Mouse (Mus musculus): ENCODE results near the gene Mbtd1.

Gene Mbtd1

DNA sequence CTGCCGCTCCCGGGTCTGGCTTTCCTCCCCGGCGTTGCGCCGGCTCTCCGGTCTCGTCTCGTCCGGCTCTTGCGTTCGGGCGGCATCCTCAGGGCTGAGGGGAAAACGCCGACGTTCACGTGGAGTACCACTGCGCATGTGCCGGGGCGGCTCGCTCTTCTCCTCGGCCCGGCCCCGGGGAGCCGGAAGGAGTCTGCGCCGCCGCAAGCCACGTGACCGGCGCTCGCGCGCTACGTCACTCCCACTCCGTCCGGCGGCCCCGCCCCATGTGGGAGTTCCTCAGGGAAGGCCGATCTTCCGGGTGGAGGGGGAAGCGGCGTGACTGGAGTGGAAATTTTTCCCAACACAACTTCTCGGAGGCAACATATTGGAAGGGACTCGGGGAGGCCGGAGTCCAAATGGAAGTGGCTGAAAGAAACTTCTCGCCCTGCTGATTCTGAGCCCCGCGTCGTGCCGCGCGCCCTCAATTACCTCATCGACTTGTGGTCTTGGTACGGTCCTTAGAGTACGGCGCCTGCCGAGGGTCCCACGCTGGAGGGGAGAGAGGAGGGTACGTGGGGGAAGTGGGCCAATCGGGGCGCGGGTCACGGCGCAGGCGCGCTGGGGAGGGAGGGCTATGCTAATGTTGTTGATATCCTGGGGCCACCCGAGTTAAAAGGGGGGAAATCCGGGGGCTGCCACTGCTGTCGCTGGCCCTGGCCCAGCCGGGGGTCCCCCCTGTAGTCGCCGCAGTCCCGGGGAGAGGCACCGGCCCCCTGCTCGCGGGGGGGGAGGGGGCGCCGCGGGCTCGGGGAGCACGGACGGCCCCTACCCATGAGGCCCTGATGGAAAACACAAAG, at the start of gene Mbtd1, which contains the start of gene Utp18:
TSS of gene Mbtd1 (plus strand) at position 281 of the 839 bp plus-strand sequence.
TSS of gene Utp18 (minus strand) at position 195 of the 839 bp plus-strand sequence.
- CTCF ChIA-PET, result interaction anchor here in 1 of 4 experiments (0.6 to 0.7 kb wide), 3 partner anchors 13 to 1072 kb away, joined by 3 to 4 read pairs (median 3); no protein-coding TSS in a partner anchor
- POLR2A ChIA-PET, result interaction anchor here in 2 of 4 experiments (0.7 to 3.9 kb wide), 20 partner anchors 8 to 303 kb away, joined by 3 to 23 read pairs (median 4); partner anchors contain the start of genes Gm20390 (in 1 of the 2), Nme1 (in 1 of the 2) and Nme2 (in 1 of the 2)

DNA sequence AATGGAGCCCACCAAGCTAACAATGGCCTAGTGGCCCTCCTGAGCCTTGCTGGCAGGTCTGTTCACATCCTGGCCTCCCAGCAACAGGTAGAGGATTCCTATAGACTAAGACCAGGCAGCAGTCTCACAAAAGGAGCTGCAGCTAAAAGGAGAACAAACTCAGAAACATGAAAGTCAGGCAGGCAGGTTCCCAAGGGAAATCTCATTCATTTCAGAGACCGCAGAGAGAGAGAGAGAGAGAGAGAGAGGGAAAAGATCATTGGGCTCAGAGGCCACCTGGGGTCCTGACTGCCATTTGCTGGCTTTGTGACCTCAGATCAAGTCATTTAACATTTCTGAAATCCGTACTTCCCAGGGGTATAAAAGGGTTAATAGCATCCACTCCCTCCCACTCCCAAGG, 38.3 kb upstream of the Mbtd1 start:
- ChIA-PET CTCF (no interaction called here), POLR2A (interaction anchor here in 2 of 4 experiments (0.5 to 1.3 kb wide), 3 partner anchors 9 to 17 kb away, joined by 3 to 4 read pairs (median 3); no protein-coding TSS in a partner anchor)

DNA sequence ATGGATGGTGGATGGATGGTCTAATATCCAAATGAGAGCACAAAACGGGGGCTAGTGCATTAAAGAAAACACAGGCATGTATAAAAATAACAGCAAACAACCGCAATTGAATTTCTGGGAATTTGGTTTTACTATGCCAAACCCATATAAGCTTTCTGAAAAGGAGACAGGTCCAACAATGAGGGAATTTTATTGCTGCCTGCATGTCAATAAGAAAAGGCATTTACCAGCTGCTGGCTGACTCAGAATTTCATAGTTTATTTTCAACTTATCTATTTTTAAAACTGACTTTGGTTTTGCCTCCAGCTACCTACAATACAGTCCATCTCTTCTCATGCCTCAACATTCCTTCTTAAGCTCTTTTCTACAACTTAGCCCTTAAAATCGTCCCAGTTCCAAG, 33.1 kb upstream of the Mbtd1 start:
- POLR2A ChIA-PET, result interaction anchor here in 1 of 4 experiments (0.7 kb wide), 1 partner anchor 46 kb away, joined by 3 read pairs; no protein-coding TSS in a partner anchor
- CTCF ChIA-PET, result no interaction called here

DNA sequence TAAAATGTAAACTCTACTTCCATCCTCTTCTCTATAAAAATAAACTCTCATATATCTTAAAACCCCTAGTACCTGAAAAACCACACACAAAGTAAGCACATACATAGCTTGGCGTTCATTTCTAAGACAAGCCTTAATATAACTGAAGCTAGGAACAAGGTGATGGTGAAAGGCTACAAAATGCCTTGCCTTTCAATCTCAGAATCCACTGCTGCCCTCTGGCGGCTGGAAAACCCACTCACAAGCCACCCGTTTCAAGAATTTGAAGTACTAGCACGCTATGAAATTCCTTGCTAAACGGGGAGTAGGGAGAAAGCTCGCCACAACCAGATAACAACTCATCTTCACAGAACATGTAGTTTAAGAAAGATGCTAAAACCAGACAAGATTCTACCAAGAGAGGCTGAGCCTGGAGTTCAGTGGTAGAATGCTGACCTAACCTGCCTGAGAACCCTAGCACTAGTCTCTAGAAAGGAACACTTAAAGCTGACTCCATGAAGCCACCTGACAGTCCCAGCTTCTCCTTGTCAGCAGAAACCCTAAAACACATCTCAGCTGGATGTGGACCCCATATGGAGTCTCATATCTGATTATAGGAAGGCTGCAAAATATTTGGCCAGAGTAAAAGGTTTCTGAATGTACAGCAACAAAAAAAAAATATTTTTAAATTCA, 29.2 kb upstream of the Mbtd1 start:
- ChIA-PET POLR2A (interaction anchor here in 1 of 4 experiments (0.6 to 3.1 kb wide), 6 partner anchors 9 to 27 kb away, joined by 3 to 20 read pairs (median 4); no protein-coding TSS in a partner anchor), CTCF (interaction anchor here (0.6 to 1.4 kb wide), 19 partner anchors 9 to 832 kb away, joined by 3 to 11 read pairs (median 3); no protein-coding TSS in a partner anchor)

DNA sequence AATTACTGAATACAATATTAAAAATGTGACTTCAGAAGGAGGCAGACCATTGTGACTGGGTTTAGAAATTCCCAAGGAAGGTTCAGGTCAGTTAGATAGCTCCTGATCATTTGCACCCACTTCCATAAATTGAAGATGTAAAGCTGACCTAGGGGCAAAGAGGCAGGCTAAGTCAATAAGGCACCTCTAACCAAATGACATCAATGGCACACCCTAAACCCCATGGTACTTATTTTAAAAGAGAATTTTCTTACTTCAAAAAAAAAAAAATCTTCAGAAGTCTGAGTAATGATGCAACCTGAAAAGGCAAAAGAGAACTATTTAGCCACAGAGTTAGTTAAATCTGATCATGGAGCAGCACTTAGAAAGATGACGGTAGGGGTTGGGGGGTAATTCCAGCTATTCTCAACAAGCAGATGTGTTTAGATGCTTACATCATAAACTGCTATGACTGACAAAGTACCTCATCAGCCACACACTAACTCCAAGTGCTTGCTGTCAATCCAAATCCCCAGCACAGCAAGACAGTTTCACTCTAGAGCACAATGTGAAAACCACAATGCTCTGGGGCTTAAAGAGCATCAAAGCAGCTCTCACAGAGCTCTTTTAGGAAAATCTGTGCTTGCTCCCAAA, 25.0 kb upstream of the Mbtd1 start:
- CTCF ChIA-PET, result no interaction called here
- POLR2A ChIA-PET, result interaction anchor here in 1 of 4 experiments (0.8 to 1.6 kb wide), 4 partner anchors 8 to 23 kb away, joined by 3 to 4 read pairs (median 4); no protein-coding TSS in a partner anchor

DNA sequence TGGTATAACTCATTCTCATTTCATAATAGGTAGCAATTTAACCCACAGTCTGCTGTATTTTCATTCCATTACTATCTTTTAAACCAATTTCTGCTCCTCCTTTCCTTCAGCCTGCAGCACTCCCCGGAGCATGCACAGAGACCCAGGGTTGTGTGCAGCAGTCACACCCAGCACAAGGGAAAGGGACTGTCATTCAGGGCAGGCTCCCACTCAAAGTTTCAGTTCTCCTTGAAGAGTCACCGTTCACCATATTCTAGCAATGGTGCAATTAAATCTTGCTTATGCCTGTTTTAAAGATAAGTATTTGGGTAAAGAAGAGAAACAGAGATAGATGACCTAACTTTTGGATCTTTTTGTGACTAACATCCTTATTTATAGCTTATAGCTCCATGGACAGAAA, 24.5 kb upstream of the Mbtd1 start:
- ChIA-PET POLR2A (interaction anchor here in 1 of 4 experiments (0.8 to 1.6 kb wide), 2 partner anchors 14 to 23 kb away, joined by 3 to 4 read pairs; no protein-coding TSS in a partner anchor), CTCF (no interaction called here)

DNA sequence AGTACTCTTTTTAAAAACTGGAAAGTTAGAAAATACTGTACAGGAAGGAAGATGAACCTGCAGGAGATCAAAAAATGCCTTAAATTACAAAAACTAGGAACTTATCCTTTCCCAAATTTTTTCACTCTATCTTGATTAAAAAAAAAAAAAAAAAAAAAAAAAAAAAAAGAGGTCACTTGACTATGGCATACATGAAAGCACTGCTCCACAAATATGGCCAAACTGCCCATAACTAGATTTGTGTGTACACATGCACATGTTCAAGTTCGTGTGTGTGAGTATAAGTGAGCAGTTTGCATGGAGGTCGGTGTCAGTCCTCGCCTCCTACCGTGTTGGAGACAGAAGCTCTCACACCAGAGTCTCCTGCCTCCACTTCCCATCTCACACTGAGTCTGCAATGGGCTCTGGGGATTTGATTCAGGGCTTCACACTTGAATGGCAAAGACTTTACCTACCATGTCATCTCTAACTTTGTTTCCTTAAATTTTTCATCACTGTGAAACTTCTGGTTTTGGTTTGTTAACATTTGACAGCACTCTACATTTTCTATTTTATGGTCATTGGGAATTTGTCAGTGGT, 23.5 kb upstream of the Mbtd1 start:
- CTCF ChIA-PET, result interaction anchor here in 1 of 4 experiments (0.6 kb wide), 1 partner anchor 33 kb away, joined by 4 read pairs; no protein-coding TSS in a partner anchor

DNA sequence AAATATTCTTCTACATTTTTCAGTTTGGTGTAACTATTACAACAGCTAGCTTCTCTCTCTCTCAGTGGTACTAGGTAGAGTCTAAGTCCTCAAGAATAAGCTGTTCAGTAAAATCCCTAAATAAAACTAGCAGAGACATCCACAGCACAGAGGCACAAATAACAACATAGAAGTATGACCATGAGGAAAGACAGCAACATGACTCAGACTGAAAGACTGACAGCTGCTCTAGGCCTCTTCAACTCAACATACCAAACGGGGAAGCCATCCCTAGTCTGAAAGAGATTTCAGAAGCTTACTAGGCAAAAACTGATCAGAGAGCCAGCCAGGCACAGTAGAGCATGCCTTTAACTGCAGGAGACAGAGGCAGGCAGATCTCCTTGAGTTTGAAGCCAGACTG, 23.0 kb upstream of the Mbtd1 start:
- ChIA-PET POLR2A (interaction anchor here in 1 of 4 experiments (1.4 kb wide), 1 partner anchor 46 kb away, joined by 3 read pairs; no protein-coding TSS in a partner anchor), CTCF (interaction anchor here in 1 of 4 experiments (0.6 kb wide), 1 partner anchor 33 kb away, joined by 4 read pairs; no protein-coding TSS in a partner anchor)

More for the DNA sequence above, 23.5 kb upstream of the Mbtd1 start:
- POLR2A ChIA-PET, result interaction anchor here in 1 of 4 experiments (1.4 kb wide), 1 partner anchor 47 kb away, joined by 3 read pairs; no protein-coding TSS in a partner anchor

DNA sequence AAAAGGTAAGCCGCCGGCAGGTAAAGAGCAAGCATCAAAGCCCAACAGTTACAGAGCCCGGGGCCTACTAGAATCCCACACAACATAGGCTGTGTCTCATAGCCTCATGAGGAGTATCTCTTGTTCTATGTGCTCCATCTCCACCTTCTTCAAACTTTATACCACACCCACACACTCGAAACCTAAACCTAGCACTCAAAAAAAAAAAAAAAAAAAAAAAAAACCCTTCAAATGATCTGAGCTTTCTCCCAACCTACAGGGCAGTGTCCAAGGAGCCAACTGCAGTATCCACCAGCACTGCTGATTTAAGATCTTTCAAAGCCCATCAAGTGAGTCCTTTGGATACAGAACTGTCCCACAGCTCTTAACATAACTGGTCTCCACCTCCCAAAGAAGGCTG, 1.6 kb upstream of the Mbtd1 start:
- POLR2A ChIA-PET, result interaction anchor here (0.6 to 3.9 kb wide), 24 partner anchors 9 to 327 kb away, joined by 3 to 23 read pairs (median 4); partner anchors contain the start of genes Gm20390 (in 2 of the 4), Nme1 (in 1 of the 4) and Nme2 (in 1 of the 4)
- CTCF ChIA-PET, result interaction anchor here in 2 of 4 experiments (0.6 to 1.2 kb wide), 3 partner anchors 27 to 602 kb away, joined by 3 to 4 read pairs (median 3); partner anchors contain the start of gene Spata20 (in 1 of the 2)

DNA sequence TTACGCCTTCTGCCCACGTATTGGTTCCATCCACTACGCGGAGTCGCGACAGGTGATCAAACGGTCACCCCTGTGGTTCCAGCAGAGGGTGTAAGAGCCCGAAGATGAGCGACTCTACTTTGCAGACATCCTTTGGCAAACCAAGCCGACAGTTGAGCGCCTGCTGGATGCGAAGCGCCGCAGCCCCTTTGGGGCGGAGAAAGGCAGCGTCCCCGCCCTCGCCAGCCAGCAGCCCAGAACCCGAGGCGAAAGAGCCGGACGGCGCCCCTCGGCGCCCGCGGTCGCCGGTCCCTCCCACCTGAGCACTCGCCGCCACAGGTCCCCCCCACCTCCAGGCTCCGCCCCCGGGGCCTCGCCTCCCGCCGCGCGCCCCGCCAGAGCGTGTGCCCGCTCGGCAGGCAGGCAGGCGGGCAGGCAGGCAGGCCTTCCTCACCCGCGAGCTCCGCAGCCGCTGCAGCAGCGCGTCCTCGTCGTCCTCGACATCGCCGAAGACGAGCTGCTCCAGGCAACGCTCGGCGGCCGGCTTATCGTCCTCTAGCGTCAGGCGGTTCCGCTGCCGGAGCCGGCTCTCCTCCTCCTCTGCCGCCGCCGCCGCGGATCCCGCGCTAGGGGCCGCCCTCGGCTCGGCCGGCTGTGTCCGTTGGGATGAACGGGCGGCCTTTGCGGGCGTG, 616 bp upstream of the Mbtd1 start:
- ChIA-PET CTCF (interaction anchor here in 3 of 4 experiments (0.6 to 1.2 kb wide), 3 partner anchors 28 to 601 kb away, joined by 3 to 4 read pairs (median 3); partner anchors contain the start of gene Spata20 (in 1 of the 3)), POLR2A (interaction anchor here in 3 of 4 experiments (0.6 to 3.9 kb wide), 17 partner anchors 10 to 443 kb away, joined by 3 to 23 read pairs (median 5); partner anchors contain the start of genes Gm20390 (in 2 of the 3), Ankrd40 (in 1 of the 3), Nme1 (in 1 of the 3) and Nme2 (in 1 of the 3))

DNA sequence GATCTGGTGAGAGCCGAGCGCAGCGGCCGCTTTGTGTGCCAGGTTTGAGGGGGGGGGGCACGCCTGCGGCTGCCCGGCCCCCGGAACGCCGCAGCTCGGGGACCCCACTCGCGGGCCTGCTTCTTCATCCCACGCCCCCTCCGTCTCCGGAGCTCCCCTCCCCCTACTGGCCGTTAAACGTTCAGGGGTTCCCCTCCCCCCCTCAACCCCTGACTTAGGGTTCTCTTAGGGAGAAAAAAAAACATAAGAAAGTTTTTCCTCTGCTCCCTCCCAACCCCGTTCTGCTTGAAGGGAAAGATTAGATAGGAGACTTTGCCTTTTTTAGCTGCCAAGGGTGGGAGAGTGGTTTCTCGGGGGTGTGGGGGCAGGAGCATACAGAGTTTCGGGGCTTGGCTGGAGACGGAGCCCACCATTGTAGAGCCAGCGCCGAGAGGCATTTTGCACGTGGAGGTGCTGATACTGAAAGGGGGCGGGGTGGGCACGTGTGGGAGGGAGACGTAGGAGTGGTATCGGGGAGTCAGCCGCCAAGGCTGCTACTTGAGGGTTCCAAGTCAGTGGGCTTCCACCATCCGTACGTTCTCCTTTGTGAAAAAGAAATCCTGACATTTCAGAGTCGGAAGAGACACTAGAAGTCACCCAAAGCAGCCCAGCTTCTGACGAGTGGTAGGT, 893 bp downstream of the Mbtd1 start:
- POLR2A ChIA-PET, result interaction anchor here in 2 of 4 experiments (0.6 to 1.5 kb wide), 16 partner anchors 8 to 1976 kb away, joined by 3 to 17 read pairs (median 3); no protein-coding TSS in a partner anchor

DNA sequence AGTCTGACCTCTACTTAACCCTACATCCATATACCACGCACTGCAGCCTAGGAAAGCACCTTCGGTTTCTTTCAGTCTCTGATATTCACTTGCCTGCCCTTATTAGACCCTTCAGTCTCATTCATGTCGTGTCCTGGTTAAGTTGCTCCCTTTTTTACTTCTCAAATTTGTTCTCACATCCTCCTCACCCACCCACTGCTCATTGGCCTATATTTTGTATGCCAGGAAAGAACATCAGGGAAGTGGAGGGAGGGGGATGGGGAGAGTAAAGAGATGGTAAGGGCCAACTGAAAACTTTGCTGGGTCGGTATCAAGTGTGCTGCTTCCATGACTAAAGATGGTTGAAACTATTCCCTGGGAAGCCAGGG, 1.4 kb downstream of the Mbtd1 start:
- ChIA-PET CTCF (interaction anchor here in 1 of 4 experiments (0.6 kb wide), 1 partner anchor 63 kb away, joined by 3 read pairs; no protein-coding TSS in a partner anchor), POLR2A (interaction anchor here in 2 of 4 experiments (0.6 to 1.5 kb wide), 10 partner anchors 8 to 1976 kb away, joined by 3 to 17 read pairs (median 4); no protein-coding TSS in a partner anchor)

More for the DNA sequence above, 893 bp downstream of the Mbtd1 start:
- CTCF ChIA-PET, result interaction anchor here in 1 of 4 experiments (0.6 to 0.7 kb wide), 3 partner anchors 12 to 1071 kb away, joined by 3 to 4 read pairs (median 3); no protein-coding TSS in a partner anchor

DNA sequence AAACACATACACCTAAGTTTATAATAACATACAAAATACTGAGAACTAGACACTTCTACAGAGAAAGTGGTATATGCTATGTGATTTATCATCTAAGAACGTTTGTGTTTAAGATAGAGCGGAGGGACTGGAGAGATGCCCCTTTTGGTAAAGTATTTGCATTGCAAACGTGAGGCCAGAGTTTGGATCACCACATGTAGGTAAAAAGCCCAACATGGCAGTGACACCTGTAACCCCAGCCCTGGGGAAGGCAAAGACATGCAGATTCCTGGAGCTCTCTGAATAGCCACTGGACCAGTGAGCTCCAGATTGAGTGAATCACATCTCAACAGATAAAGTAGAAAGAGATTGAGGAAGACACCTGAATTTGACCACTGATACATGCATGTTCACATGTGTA, 12.1 kb downstream of the Mbtd1 start:
- ChIA-PET CTCF (interaction anchor here in 1 of 4 experiments (1.2 kb wide), 1 partner anchor 41 kb away, joined by 4 read pairs; no protein-coding TSS in a partner anchor), POLR2A (interaction anchor here in 2 of 4 experiments (0.9 to 4.7 kb wide), 10 partner anchors 9 to 149 kb away, joined by 3 to 20 read pairs (median 6); no protein-coding TSS in a partner anchor)

DNA sequence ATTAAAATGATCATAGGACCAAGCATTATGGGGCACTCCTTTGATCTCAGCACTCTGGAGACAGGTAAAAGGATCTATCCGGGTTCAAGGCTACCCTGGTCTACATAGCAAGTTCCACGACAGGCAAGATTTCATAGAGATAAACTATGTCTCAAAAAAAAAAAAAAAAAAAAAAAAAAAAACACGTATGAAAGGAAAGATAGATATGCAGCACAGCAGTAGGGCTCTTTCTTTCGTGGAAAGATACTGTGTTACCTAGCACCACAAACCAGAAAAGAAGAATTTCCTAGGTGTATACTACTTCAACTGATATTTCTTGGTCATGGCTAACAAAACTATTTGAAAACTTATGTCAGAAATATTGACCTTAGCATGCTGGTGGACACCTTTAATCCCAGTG, 21.2 kb downstream of the Mbtd1 start:
- ChIA-PET CTCF (no interaction called here), POLR2A (interaction anchor here in 2 of 4 experiments (0.6 to 1.7 kb wide), 3 partner anchors 9 to 111 kb away, joined by 4 to 9 read pairs (median 5); no protein-coding TSS in a partner anchor)

DNA sequence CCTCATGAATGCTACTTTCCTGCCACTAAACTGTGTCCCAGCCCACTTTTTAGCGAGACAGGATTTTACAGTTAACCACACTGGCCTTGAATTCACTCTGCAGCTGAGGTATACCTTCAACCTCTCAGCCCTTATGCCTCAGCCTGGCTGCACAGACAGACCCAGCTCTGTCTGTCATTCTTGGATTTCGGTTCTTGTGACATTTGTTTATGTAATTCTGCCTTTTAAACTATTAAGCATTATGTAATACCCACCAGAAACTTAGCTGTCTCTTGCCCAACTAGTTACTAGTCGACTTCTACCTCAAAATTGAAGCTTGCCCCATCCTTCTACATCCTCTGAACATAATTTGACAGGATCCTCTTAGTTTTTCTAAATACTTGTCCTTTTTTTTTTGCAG, 22.2 kb downstream of the Mbtd1 start:
- POLR2A ChIA-PET, result interaction anchor here in 1 of 4 experiments (0.7 to 1.8 kb wide), 5 partner anchors 8 to 60 kb away, joined by 3 to 11 read pairs (median 3); partner anchors contain the start of genes Gm20390 and Nme1

DNA sequence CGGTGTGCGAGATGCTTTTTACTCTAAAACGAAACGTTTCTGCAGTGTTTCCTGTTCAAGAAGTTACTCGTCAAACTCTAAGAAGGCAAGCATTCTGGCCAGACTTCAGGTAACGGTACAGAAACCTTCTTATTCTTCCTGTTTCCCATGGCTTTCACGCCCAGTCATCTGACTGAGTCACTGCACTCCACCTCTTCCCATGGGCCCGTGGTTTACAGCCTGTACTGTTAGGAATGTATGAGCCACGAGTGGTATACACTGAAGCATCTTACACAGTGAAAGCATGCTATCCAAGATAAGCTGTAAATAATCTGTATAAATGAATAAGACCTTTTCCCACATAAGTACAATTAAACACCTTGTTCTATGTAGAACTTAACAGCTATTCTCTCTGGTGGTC, 23.2 kb downstream of the Mbtd1 start:
- ChIA-PET CTCF (no interaction called here), POLR2A (interaction anchor here in 1 of 4 experiments (0.9 to 1.8 kb wide), 3 partner anchors 10 to 46 kb away, joined by 3 to 11 read pairs (median 3); no protein-coding TSS in a partner anchor)

More for the DNA sequence above, 22.2 kb downstream of the Mbtd1 start:
- CTCF ChIA-PET, result interaction anchor here in 1 of 4 experiments (0.6 kb wide), 1 partner anchor 25 kb away, joined by 3 read pairs; no protein-coding TSS in a partner anchor

All from embryonic stem cell, embryonic (primary cell).